Mouse (Mus musculus) retina, embryonic 14.5 days (tissue): ENCODE data around the gene Sh3bp4.

Experiments used
- DNase-seq: peaks from one replicate; pipeline ENCODE4 v3.0.0-alpha.2; 2015; ENCODE audit warnings: low spot score

Sh3bp4 gene

GRCm38 (mm10) chr1:89130429-89130828 is 60.2 kb downstream of the Sh3bp4 start:
- peak; percentile 36 for DNase-seq

GRCm38 (mm10) chr1:89131018-89131540 is 60.9 kb downstream of the Sh3bp4 start:
- no peak for DNase-seq

DNA sequence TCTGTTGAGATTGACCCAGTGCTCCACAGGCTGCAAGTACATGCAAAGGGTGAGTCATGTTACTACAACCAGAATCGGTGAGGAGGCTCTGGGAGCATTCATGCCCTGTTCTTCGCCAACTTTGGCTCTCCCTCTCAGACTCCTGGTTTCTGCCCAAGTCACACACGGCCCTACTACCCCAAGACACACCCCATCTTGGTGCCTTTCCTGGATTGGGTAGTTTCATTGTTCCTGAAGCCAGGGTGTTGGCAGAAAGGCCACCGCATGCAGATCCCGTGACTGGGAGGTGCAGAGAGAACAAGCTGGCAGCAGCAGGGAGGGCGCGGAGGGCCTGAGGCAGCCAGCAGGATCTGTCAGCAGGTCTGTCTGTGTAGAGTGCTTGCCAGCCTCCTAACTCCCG is 61.5 kb downstream of the Sh3bp4 start:
- DNase-seq, result no peak

- no peak for DNase-seq
Observed at GRCm38 (mm10) chr1:89133266-89133665, 63.1 kb downstream of the Sh3bp4 start.

DNA sequence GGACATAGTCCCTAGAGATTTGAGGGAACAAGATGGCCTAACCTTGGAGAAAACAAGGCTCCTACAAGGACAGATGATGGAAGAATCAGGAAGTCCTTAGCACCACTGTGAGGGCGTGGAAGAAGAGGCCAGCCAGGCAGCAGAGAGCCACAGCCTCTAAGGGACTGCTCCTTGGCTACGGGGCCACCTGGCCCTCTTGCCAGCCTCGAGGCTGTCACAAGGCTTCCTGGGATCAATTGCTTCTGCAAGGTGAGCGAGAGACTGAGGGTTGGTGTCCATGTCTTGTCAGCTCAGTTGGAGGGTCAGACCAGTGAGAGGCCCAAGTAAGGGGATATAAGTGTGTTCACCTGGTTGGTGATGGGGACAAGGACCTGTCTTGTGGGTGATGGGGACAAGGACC is 63.5 kb downstream of the Sh3bp4 start:
- DNase-seq, result no peak

DNA sequence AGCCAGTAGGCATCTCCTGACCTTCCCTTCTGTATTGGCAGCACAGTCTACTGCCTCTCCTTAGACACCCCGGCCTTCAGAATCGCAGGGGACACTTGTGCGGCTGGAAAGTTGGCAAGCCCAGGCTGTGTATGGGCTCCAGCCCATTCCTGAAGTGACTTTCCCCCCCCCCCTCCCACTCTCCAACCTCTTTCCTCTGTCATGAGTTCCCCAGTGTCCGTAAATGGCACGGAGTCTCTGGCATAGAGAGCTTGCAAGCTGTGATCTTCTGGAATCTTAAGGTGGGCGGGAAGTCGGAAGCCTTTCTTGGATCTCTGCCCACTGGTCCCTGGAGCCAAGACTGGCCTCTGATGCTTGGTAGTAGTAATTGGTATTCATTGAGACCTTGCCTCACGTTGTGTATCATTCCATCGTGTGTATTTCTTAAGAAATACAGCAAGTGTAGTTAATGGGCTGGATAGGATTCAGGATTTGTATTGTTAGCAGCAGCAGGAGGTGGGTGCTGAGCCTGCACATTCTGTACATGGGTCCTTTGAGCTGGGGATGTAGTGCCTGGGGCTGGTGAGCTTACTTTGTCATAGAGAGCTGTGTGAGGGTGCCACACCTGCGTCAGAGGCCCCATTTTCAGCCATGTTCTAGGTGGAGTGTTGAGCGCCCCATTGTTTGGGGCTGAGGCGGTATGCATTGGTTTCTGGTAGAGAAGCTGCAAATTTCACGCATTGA is 66.0 kb downstream of the Sh3bp4 start:
- DNase-seq, result no peak

DNA sequence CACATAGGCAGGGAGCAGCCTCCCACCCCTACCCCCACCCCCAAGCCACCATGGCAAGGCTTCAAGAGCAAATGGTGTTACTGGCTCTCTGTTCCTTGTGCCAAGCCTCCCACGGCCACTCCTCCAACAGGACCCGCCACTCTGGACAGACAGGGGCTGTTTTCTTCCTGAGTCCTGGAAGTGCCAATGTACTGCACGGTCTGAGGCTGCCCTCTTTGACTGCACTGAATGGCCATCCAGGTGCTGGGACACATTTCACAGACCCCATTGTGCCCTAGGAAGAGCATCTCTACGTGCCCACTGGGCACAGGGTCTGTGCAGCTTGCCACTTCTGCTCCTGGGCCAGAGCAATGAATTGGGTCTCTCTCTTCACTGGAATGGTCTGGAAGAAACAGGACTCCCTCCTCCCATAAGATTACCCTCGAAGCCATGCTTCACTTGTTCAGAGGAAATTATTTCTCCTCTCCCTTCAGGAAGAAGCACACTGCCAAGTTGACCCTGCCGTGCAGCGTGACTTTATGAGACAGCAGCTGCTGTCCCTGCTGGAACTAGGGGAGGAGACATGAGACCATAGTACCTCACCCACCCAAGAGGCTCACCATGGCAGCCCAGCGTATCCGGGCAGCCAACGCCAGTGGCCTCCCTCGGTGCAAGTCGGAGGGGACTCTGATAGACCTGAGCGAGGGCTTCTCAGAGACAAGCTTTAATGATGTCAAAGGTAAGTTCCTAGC is 67.0 kb downstream of the Sh3bp4 start:
- no peak for DNase-seq

DNA sequence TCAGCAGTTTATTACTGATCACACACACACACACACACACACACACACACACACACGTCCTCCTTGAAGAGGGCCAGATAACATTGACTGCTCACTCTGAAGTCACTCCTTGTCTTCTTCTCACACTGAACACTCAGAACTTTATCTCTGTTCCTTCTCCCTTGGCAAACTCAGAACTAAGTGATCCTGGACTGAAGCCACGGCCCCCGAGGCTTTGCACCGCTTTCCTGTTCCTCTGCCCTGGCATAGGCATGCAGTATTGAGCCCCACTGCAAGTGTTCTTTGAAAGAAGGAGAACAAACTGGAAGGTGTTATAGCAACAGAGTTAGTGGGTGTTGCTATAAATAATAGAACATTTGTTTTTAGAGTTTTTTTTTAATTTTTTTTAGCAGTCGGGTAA is 68.1 kb downstream of the Sh3bp4 start:
- no peak for DNase-seq

DNA sequence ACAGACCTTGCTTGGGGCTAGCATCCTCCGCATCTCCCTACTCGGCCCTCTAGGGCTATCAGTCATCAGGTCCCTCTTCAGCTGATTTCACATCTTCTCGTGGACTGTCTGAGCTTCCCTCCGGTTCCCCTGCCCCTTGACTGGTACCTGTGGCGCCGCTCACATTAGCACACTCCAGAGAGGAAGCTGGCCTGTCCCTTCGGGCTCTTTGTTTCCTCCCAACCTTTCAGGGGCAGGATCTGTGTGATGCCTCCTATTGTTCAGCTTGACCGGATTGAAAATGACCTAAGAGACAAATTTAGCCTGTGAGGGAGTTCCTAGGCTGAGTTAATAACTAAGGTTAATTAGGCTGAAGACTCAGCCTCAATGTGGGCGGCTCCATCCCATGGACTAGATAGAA is 69.9 kb downstream of the Sh3bp4 start:
- no peak for DNase-seq

- DNase-seq, result no peak
Observed at GRCm38 (mm10) chr1:89151071-89151470, 80.9 kb downstream of the Sh3bp4 start.

- no peak for DNase-seq
Observed at GRCm38 (mm10) chr1:89152576-89152975, 82.4 kb downstream of the Sh3bp4 start.

DNA sequence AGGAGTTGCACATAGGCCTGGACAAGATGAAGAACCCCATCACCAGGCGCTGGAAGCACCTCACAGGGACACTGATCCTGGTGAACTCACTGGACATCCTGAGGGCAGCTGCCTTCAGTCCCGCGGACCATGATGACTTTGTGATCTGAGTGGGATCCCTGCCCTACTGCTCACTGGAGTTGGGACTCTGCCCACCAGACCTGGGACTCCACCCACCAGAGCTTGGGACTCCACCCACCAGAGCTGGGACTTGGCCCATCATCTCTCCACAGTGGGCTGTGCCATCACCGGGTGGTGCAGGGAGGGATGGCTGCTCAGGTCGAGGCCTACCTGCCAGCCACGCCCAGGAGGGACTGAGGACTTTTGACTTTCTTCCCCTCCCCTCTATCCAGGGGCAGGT is 83.0 kb downstream of the Sh3bp4 start:
- DNase-seq, result no peak

- no peak for DNase-seq
Observed at GRCm38 (mm10) chr1:89163483-89163882, 93.3 kb downstream of the Sh3bp4 start.

DNA sequence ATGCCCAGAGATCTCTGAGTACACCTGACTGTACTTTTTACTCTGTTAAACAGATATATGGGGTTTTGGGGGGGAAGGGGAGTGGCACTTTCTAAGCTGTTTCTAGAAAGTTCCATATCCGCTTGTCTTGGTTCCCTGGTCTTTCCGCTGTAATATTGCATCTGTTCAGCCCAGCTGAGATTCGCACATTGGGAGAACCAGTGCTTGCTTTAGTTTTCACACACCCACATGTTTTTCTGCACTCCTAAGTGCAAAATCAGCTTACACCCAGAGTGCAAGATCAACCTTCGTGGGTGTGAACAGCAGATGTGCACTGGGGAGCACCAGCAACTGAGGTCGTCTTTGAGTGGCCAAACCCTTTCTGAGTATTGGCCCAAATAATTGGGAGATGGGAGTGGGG is 94.1 kb downstream of the Sh3bp4 start:
- no peak for DNase-seq

GRCm38 (mm10) chr1:89164685-89165084 is 94.5 kb downstream of the Sh3bp4 start:
- DNase-seq, result no peak

- DNase-seq, result peak; percentile 39
Observed at GRCm38 (mm10) chr1:89166814-89167249, 96.6 kb downstream of the Sh3bp4 start.

- DNase-seq, result no peak
Observed at GRCm38 (mm10) chr1:89171275-89171767, 101.1 kb downstream of the Sh3bp4 start.

DNA sequence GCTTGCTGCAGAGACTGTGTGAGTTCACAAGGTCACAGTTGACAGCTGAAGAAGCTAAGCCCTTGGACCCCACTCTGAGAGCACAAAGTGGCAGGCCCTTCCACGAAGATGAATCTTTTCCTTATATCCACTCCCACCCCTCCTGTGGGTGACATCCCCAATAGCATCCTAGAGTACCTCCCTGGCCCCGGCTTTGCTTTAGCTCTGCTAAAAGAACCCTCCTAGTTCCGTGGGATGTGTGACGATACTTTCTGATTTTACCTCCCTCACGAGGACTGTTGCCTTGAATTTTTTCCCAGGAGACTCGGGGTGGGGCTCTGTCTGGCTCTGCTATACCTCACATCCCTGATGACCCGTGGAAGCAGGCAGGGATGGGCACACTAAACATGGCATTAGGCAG is 104.4 kb downstream of the Sh3bp4 start:
- DNase-seq, result no peak

GRCm38 (mm10) chr1:89175355-89175754 is 105.1 kb downstream of the Sh3bp4 start:
- no peak for DNase-seq

DNA sequence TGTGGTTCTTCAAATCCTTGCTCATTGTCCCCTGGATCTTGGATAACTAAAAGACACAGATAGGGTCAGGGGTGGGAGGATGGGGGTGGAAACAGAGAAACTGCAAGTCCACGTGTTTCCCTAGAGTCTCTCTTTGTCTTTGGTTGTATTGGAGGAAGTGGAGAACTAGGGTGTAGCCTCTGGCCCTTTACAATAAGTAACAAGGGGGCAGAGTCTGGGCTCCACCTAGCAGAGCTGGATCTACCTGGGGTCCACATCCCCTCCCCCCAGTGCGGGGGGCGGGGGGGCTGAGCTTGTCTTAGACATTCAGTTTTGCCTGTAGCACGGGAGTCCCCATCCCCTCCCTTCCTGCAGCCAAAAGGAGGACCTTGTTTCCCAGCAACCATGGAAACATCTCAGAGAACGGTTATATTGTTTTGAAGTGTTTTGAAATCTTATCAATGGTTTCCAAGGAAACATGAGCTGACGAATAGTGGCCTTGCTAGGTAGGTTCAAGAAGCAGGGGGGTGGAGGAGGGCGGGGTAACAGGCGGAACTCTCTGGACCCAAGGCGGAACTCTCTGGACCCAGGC is 113.1 kb downstream of the Sh3bp4 start:
- peak; percentile 75 for DNase-seq

- peak; percentile 89 for DNase-seq
Observed at GRCm38 (mm10) chr1:89184111-89184785, 114.0 kb downstream of the Sh3bp4 start.

- DNase-seq, result no peak
Observed at GRCm38 (mm10) chr1:89184839-89185238, 114.6 kb downstream of the Sh3bp4 start.
